Mouse (Mus musculus) hindbrain, embryonic 14.5 days (tissue): ENCODE measurements at regions not wholly inside any gene's neighbourhood (a gene's known extent, or its start where the extent isn't known, plus 50 kb on each side); places are given as distances from the start of the nearest gene placed in this dataset.

Source experiments
- ATAC-seq: fragments of 200-750 bp; cut with Nextera tagmentation; 2 replicates; pipeline ENCODE4 v1.8.0; 2017; ENCODE audit warnings: moderate number of reproducible peaks, mild to moderate bottlenecking, moderate TSS enrichment, moderate library complexity; ENCODE audit not compliant: low FRiP score
- DNase-seq: peaks from one replicate; pipeline ENCODE4 v3.0.0-alpha.2; 2015; ENCODE audit warnings: low spot score
- H3K27ac ChIP-seq: fragments of 300-500 bp; sonication (generic); 2 replicates; pipeline ENCODE4 v1.5.1; 2014; ENCODE audit warnings: mild to moderate bottlenecking, moderate library complexity
- H3K27me3 ChIP-seq: fragments of 300-500 bp; sonication (generic); 2 replicates; pipeline ENCODE4 v1.6.1; 2014; ENCODE audit warnings: mild to moderate bottlenecking, low read length, mixed read lengths; ENCODE audit not compliant: control insufficient read depth, insufficient read depth
- H3K36me3 ChIP-seq: fragments of 300-500 bp; sonication (generic); replicated peaks from 2 replicates; pipeline ENCODE4 v1.6.1; 2014; ENCODE audit not compliant: control insufficient read depth, insufficient read depth
- H3K4me1 ChIP-seq: fragments of 300-500 bp; sonication (generic); replicated peaks from 2 replicates; pipeline ENCODE4 v1.6.1; 2014; ENCODE audit warnings: antibody characterized with exemption, low read length, mixed read lengths; ENCODE audit not compliant: control insufficient read depth, insufficient read depth
- H3K4me2 ChIP-seq: fragments of 300-500 bp; sonication (generic); replicated peaks from 2 replicates; pipeline ENCODE4 v1.6.1; 2014; ENCODE audit warnings: mild to moderate bottlenecking, moderate library complexity
- H3K4me3 ChIP-seq: fragments of 300-500 bp; sonication (generic); replicated peaks from 2 replicates; pipeline ENCODE4 v1.5.1; 2014; ENCODE audit warnings: mild to moderate bottlenecking, low read length
- H3K9ac ChIP-seq: fragments of 300-500 bp; sonication (generic); 2 replicates; pipeline ENCODE4 v1.6.1; 2014
- H3K9me3 ChIP-seq: fragments of 300-500 bp; sonication (generic); 2 replicates; pipeline ENCODE4 v1.6.1; 2016; ENCODE audit warnings: low read length; ENCODE audit not compliant: control insufficient read depth
- WGBS: fragments of 180-500 bp; shearing (Covaris S2); extraction: QIAGEN DNeasy Blood & Tissue Kit; methylation state at CpG from one replicate; pipeline ENCODE4 v1.1.7; 2014; 5-methylcytosine and 5-hydroxymethylcytosine counted together

DNA sequence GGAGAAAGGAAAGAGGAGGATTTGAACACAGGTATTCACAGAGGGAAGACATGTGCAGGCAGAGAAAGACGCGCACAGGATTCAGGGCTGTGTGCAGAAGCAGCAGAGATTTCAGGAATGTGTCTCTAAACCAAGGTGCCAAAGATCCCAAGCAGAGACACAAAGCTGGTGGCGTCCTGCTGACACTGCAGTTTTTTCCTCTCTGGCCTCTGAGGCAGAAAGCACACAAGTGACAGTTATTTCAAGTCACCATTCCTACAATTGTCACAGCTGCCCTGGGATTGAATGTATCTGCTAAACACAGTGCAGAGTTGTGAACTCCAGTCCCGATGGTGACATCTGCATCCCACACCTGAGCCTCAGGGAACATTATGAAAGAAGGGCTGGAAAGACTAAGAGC is 107.1 kb upstream of the Slc22a12 start:
- Histone ChIP-seq H3K27ac (no peak overlapping the region), H3K4me1 (no peaks in the 10 kb centered on the region), H3K4me3 (no peak overlapping the region), H3K27me3 (no peaks in the 10 kb centered on the region), H3K36me3 (no peaks in the 10 kb centered on the region), H3K4me2 (no peak overlapping the region), H3K9me3 (no peaks in the 10 kb centered on the region), H3K9ac (no peak overlapping the region)
- no peak for ATAC-seq
- WGBS = 87% methylated on average over 4 of the region's 4 CpGs
- DNase-seq = no peak

- DNase-seq (no peak), ATAC-seq (no peak)
- Histone ChIP-seq H3K4me1 (no peaks in the 10 kb centered on the region), H3K4me3 (no peak overlapping the region), H3K27me3 (no peaks in the 10 kb centered on the region), H3K27ac (no peak overlapping the region), H3K9ac (no peak overlapping the region), H3K9me3 (no peaks in the 10 kb centered on the region), H3K4me2 (no peak overlapping the region), H3K36me3 (no peaks in the 10 kb centered on the region)
- WGBS = 90% methylated on average over 4 of the region's 4 CpGs
Observed at GRCm38 (mm10) chr19:6647686-6648085, 104.9 kb upstream of the Slc22a12 start.

GRCm38 (mm10) chr19:6647216-6647615 is 104.4 kb upstream of the Slc22a12 start:
- H3K27ac ChIP-seq = no peak overlapping the region
- H3K9ac ChIP-seq = no peak overlapping the region
- H3K9me3 ChIP-seq = no peaks in the 10 kb centered on the region
- no peaks in the 10 kb centered on the region for H3K27me3 ChIP-seq
- ATAC-seq (no peak), DNase-seq (no peak)
- no peak overlapping the region for H3K4me3 ChIP-seq
- H3K4me2 ChIP-seq = no peak overlapping the region
- H3K36me3 ChIP-seq = no peaks in the 10 kb centered on the region
- no peaks in the 10 kb centered on the region for H3K4me1 ChIP-seq
- 95% methylated on average over 3 of the region's 3 CpGs for WGBS

- DNase-seq (no peak), ATAC-seq (no peak)
- 86% methylated on average over 6 of the region's 6 CpGs for WGBS
Observed at GRCm38 (mm10) chr19:6645912-6646311, 103.1 kb upstream of the Slc22a12 start.

GRCm38 (mm10) chr19:6644871-6645270 is 102.0 kb upstream of the Slc22a12 start:
- Histone ChIP-seq H3K27me3 (no peaks in the 10 kb centered on the region), H3K4me3 (no peak overlapping the region), H3K36me3 (no peaks in the 10 kb centered on the region), H3K27ac (no peak overlapping the region), H3K9me3 (no peaks in the 10 kb centered on the region), H3K9ac (no peak overlapping the region), H3K4me2 (no peak overlapping the region), H3K4me1 (no peaks in the 10 kb centered on the region)
- no peak for DNase-seq
- no peak for ATAC-seq
- WGBS = 86% methylated on average over 6 of the region's 6 CpGs

More at GRCm38 (mm10) chr19:6645912-6646311, 103.1 kb upstream of the Slc22a12 start:
- Histone ChIP-seq H3K9ac (no peak overlapping the region), H3K4me2 (no peak overlapping the region), H3K27me3 (no peaks in the 10 kb centered on the region), H3K27ac (no peak overlapping the region), H3K4me3 (no peak overlapping the region), H3K4me1 (no peaks in the 10 kb centered on the region), H3K36me3 (no peaks in the 10 kb centered on the region), H3K9me3 (no peaks in the 10 kb centered on the region)

- no peak for ATAC-seq
- no peak overlapping the region for H3K4me2 ChIP-seq
- 87% methylated on average over 7 of the region's 7 CpGs for WGBS
Observed at GRCm38 (mm10) chr19:6639681-6640080, 96.8 kb upstream of the Slc22a12 start.

DNA sequence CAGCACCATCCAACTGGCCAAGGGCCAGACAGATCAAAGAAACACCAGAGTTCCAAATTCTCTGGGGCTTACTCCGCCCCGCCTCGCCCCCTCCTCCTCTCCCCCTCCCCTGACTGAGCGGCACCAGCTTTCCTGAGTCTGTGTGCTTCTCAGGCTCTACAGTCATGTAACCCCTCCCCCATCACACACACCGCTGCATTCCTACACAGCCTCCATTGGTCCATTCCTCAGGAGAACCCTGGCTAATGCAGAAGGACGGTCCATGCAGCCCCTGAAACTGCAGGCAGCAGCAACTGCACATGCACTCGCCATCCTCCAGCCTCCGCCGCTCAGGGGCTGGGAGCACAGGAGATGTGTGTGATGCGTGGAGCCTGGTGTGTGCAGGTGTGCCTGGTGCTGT is 90.6 kb upstream of the Slc22a12 start:
- Histone ChIP-seq H3K27me3 (no peaks in the 10 kb centered on the region), H3K9ac (no peak overlapping the region), H3K9me3 (no peaks in the 10 kb centered on the region), H3K4me1 (no peaks in the 10 kb centered on the region; the same call in 1 of the 2 replicates), H3K36me3 (no peaks in the 10 kb centered on the region), H3K4me3 (no peak overlapping the region), H3K4me2 (peak overlapping the region; percentile 21), H3K27ac (no peak overlapping the region)
- ATAC-seq (no peak), DNase-seq (peak; percentile 39)
- WGBS = 42% methylated on average over 10 of the region's 10 CpGs

More at GRCm38 (mm10) chr19:6639681-6640080, 96.8 kb upstream of the Slc22a12 start:
- DNase-seq = no peak
- no peak overlapping the region for H3K27ac ChIP-seq
- H3K9ac ChIP-seq = no peak overlapping the region
- H3K36me3 ChIP-seq = no peaks in the 10 kb centered on the region
- H3K27me3 ChIP-seq = no peaks in the 10 kb centered on the region
- no peaks in the 10 kb centered on the region for H3K4me1 ChIP-seq
- no peak overlapping the region for H3K4me3 ChIP-seq
- H3K9me3 ChIP-seq = no peaks in the 10 kb centered on the region

GRCm38 (mm10) chr19:6631817-6632216 is 89.0 kb upstream of the Slc22a12 start:
- ATAC-seq (no peak), DNase-seq (no peak)
- 87% methylated on average over 5 of the region's 5 CpGs for WGBS
- H3K9ac ChIP-seq = no peak overlapping the region
- H3K4me3 ChIP-seq = no peak overlapping the region
- H3K9me3 ChIP-seq = no peaks in the 10 kb centered on the region
- H3K27ac ChIP-seq = no peak overlapping the region
- H3K36me3 ChIP-seq = no peaks in the 10 kb centered on the region
- H3K4me2 ChIP-seq = no peak overlapping the region
- H3K27me3 ChIP-seq = no peaks in the 10 kb centered on the region
- H3K4me1 ChIP-seq = no peaks in the 10 kb centered on the region; the same call in 1 of the 2 replicates

DNA sequence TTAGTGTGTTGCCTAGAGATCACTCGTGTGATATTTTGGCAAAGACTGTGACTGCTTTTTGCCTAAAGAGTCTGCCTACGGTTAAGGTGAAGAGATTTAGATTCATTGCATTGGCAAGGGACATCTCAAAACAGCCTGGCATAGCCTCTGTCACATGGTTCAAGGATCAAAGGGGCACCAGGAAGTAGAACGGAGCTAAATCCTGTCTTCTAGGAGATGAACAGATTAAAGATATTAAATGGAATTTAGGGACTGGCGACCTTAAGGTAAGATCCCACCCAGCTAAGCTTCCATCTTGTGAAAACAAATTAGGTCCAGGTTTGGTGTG is 87.7 kb upstream of the Slc22a12 start:
- whole genome bisulfite sequencing = 86% methylated on average over 4 of the region's 4 CpGs
- no peak overlapping the region for H3K27ac ChIP-seq
- no peak overlapping the region for H3K9ac ChIP-seq
- no peak for ATAC-seq
- no peaks in the 10 kb centered on the region for H3K36me3 ChIP-seq
- H3K9me3 ChIP-seq = no peaks in the 10 kb centered on the region
- DNase-seq = no peak
- no peak overlapping the region for H3K4me3 ChIP-seq
- no peaks in the 10 kb centered on the region; the same call in 1 of the 2 replicates for H3K4me1 ChIP-seq
- no peaks in the 10 kb centered on the region for H3K27me3 ChIP-seq
- no peak overlapping the region for H3K4me2 ChIP-seq

DNA sequence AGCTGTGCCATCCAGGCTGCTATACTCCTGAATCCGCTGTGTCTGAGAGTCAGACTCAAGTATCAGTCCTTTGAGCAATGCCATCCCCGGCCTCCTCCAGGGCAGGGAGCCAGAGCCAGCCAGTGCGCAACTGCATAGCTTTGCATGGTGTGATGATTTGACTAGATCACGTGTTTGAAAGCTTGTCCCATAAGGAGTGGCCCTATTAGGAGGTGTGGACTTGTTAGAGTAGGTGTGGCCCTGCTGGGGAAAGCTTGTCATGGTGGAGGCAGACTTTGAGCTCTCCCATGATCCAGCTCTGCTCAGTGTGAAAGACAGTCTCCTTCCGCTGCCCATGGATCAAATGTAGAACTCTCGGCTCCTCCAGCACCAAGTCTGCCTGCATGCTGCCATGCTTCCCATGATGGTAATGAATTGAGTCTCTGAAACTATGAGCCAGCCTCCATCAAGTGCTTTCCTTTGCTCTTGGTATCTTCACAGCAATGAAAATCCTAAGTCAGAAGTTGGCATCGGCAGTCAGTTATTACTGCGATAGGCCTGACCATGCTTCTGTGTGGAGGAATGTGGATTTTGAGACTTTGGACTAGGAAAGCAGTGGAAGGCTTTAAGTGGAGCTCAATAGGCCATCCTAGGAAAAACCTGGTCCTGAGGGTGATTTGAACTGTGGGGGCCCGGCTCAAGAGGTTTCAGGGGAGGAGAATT is 87.2 kb upstream of the Slc22a12 start:
- Histone ChIP-seq H3K27me3 (no peaks in the 10 kb centered on the region), H3K27ac (no peak overlapping the region), H3K9ac (no peak overlapping the region), H3K36me3 (no peaks in the 10 kb centered on the region), H3K9me3 (no peaks in the 10 kb centered on the region), H3K4me1 (no peaks in the 10 kb centered on the region; the same call in 1 of the 2 replicates), H3K4me2 (no peak overlapping the region), H3K4me3 (no peak overlapping the region)
- no peak for ATAC-seq
- 90% methylated on average over 9 of the region's 9 CpGs for WGBS
- DNase-seq = no peak
